Mouse (Mus musculus) common myeloid progenitor, adult 5-6 weeks (primary cell): ENCODE results near the gene AW551984. TPM values are rescaled to one million over a fixed set of nuclear protein-coding genes. Genes with fewer than 3 reads are reported as not detected.

Experiments used
- total RNA-seq: library from RNA; stranded (forward); fragments of 200-1000, 187-1606 nt; gene quantifications from 2 replicates; pipeline ENCODE4 v1.2.3, GENCODE M21; 2017

Gene AW551984
- total RNA-seq, 1 experiment from 2014 or later, result not detected

Other genes with a start within 250 kb of the AW551984 start
- 0.87 TPM in 1 of 2 replicates, not detected in the other for gene Olfr951, start 217.0 kb downstream of the AW551984 start, total RNA-seq
- gene Olfr952, start 177.3 kb downstream of the AW551984 start, total RNA-seq, result not detected in 2 replicates
- not detected in 2 replicates for gene Olfr954, start 147.7 kb downstream of the AW551984 start, total RNA-seq
- gene Olfr955, start 132.5 kb downstream of the AW551984 start, total RNA-seq, result not detected in 2 replicates
- not detected in 2 replicates for gene Olfr44, start 110.4 kb downstream of the AW551984 start, total RNA-seq
- gene Olfr957, start 88.6 kb downstream of the AW551984 start, total RNA-seq, result not detected in 2 replicates
- gene Olfr958, start 50.3 kb downstream of the AW551984 start, total RNA-seq, result not detected in 2 replicates
- not detected in 2 replicates for gene Olfr959, start 28.8 kb downstream of the AW551984 start, total RNA-seq
- not detected in 2 replicates for gene Olfr148, start 6.3 kb upstream of the AW551984 start, total RNA-seq
- not detected in 2 replicates for gene Olfr960, start 17.0 kb upstream of the AW551984 start, total RNA-seq
- gene Olfr961, start 40.7 kb upstream of the AW551984 start, total RNA-seq, result not detected in 2 replicates
- gene Olfr963, start 62.8 kb upstream of the AW551984 start, total RNA-seq, result not detected in 2 replicates
- gene Olfr149, start 102.7 kb upstream of the AW551984 start, total RNA-seq, result not detected in 2 replicates
- gene Olfr965, start 107.0 kb upstream of the AW551984 start, total RNA-seq, result not detected in 2 replicates
- not detected in 2 replicates for gene Olfr150, start 126.6 kb upstream of the AW551984 start, total RNA-seq
- gene Olfr967, start 141.8 kb upstream of the AW551984 start, total RNA-seq, result not detected in 2 replicates
- not detected in 2 replicates for gene Olfr968, start 178.8 kb upstream of the AW551984 start, total RNA-seq
- not detected in 2 replicates for gene Olfr969, start 186.5 kb upstream of the AW551984 start, total RNA-seq
- not detected in 2 replicates for gene Olfr970, start 204.5 kb upstream of the AW551984 start, total RNA-seq
- not detected in 2 replicates for gene Olfr971, start 232.5 kb upstream of the AW551984 start, total RNA-seq